Mouse (Mus musculus): Measurements from ENCODE around the gene Astn2. TPM values are rescaled to one million over a fixed set of nuclear protein-coding genes. Genes with fewer than 3 reads are reported as not detected.
A peak's percentile ranks its signal among the peaks of the same experiment; 100 is the strongest.

Gene Astn2
- total RNA-seq, 2 experiments from 2014 or later = 1.7 to 1.9 TPM

DNA sequence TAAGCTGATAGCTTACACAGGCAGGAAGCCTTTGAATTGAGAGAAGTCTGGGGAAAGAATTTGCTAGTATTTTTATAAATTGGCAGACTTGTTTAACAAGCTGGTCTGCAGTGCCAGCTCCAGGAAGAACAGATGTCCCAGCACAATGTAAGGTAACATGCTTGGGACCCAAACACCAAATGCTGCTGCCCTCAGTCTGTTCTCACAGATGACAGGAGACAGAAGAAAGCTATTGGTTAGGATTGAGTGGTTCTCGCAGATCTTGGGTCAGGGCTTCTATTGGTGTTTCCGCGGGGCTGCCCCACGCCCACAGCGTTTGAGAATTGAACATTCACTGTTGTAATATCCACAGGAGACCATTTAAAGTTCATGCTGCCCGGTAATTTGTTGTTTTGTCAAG lies 793.5 kb downstream of the Astn2 start:
- no peak for DNase-seq
- intact Hi-C loops (cut with DNase I) = no loop called here

DNA sequence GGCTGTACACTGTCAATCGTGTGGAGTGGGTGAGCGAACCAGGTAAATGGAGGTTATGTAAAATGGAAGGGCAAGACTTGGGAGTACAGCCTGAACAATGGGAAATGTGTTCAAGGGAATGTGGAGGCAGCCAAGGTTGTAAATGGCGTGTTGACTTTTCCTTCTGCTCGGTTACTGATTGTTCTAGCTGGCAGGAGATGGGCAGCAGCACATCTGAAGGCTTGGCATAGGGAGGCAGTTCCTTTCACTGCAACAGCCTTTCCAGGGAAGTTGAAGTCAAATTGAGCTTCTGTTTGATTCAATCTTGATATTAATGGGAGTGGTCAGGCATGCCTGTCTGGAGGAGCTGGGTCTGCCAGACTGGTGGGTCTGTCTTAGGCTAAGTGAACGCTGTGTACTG lies 794.1 kb downstream of the Astn2 start:
- no peak for DNase-seq
- intact Hi-C loops (cut with DNase I) = no loop called here

DNA sequence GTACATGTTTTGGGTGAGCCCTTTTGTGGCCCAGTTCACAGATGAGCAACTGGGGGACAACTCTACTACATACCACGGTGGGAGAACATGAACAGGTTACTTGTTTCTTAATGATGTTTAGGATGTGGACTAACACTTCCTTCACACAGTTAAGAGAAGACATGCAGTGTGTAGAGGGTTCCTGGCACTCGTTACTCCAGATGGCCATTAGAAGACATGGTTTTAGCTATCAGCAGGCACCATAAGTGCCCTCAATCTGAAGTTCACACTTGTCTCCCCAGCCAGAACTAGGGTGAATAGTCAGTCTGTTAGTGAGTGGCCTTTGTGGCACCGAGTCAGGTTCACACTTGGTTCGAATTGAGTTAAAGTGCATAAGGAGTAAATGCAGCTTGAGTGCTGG lies 796.3 kb downstream of the Astn2 start:
- DNase-seq = no peak
- intact Hi-C loops (cut with DNase I) = no loop called here

DNA sequence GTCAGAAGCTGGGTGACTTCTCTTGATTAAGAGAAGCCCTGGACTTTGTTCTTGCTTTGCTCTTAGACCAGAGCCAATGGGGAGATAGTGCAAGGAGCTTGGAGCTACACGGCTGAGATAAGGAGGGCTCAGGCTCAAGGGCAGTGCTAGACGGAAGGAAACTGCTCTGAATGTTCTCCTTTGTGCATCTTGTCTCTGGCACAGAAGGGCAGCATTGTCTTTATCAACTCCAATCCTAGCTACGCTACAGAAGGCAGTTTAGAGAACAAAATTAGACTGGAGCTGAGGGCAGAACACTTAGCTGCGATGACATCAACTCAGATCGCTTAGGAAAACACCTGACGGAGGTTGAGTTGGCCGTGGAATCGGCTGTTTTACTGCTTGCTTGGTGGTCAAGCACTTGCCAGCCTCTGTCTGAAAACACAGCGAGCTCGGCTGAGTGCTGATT lies 797.2 kb downstream of the Astn2 start:
- intact Hi-C loops (cut with DNase I) = no loop called here
- no peak for DNase-seq

DNA sequence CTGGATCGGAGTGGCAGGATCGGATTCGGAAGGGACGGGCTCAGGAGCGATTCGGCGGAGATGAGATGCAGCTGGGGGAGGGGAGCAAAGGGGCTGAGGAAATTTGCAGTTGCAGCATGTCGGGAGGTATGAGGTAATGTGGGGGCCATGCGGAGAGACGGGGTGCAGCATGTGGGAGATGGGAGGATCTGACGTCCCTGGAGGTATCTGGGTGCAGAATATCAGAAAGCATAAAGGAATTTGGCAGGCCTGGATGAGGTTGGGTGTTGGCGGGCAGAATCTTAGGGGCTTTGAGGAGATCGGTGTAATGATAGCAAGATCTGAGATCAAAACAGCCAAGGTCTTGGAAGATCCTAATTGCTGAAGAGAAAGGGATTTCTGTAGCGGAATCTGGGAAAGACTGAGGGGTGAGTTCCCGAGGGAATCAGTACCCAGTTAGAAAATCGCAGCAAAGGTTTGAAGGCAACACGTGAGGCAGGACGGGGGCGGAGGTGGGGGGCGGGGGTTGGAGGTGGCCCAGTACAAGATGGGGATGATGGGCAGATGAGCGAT lies 799.2 kb downstream of the Astn2 start:
- DNase-seq = no peak
- intact Hi-C loops (cut with DNase I) = no loop called here

DNA sequence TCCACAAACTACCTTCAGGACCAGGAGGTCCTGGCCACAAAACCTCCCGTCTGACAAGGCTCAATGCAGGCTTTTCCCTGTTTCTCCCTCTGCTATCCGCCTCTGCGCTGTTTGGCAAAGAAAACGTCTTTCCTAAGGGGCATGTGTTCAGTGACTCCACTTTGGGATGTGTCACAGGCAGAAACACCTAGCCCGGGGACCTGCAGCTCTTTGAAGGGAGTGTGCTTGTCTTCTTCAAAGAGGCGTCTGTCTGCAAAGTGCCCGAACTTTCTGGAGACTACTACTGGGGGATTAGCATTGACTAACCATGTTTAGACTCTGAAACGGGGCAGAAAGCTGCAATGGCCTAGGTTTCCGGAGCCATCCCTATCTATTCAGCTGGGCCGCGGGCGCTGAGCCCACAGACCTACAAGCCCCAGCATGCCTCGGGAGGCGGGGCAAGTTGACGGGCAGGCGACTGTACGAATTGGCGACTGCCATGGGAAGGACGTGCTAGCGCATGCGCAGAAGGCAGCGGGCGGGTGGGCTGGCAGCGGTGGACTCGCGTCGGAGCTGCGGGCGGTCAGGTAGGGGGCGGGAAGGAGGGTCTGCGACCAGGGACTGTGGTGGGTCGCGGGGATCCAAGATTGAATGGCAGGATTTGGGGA lies 799.8 kb downstream of the Astn2 start, which contains the start of gene Trim32:
Gene Trim32, plus strand, starts transcription at position 483 of the 647 bp plus-strand sequence.
- intact Hi-C loops (cut with DNase I) = no loop called here

DNA sequence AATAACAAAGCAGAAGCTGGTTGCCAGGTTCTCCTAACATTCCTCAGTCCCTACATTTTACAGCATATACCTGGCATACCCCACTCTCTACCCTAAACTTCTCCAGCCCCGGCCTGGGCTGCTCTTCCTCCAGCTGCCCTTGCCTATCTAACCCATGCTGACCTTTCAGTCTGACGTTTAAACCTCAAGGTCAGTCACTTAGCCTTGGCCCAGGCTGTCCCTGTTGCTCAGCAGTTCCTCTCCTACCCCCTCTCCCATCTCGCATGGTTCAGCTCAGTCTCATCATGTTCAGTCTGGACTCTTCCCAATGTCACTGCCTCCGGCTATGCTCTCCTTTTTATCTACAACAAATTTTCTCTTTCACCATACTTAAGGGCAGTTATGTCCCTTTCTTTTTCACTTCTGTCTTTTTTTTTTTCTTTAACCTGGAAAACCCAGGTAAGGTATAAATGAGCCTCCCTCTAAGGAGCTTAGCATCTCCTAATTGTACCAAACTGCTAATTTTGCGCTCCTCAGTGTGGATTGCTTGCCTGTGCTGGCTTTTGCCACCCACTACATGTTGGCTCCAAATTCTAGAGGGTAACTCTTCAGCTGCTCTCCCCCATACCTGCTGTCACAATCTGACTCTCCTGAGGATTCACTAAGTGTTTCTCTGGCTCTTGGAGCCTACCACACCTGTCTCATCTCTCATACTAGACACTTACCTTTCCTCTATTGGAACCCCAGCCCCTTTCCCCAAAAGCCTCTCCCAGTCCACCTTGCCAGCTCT lies 809.6 kb downstream of the Astn2 start:
- no peak for DNase-seq
- intact Hi-C loops (cut with DNase I) = loop anchor here (5.0 kb wide), 1 partner anchor 462 kb away; no protein-coding TSS in a partner anchor

More for the DNA sequence above, 799.8 kb downstream of the Astn2 start, which contains the start of gene Trim32:
- peak; percentile 100 for DNase-seq

DNA sequence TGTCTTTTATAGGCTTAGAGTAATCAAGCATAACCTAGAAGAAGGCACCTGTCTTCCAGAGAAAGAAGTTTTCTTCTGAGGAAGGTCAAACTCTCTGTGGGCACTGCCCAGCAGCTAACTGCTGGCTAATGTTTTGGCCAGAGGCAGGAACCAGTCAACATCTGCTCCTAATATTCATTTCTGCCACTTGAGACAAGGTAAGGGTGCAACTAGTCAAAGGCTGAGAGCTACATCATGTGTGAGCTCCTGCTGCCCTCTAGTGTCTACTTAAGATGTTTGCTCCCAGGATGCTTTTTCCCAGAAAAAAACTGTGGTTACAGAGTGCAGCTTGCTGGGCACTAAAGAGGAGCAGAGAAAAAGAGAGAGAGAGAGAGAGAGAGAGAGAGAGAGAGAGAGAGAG lies 814.6 kb downstream of the Astn2 start:
- intact Hi-C loops (cut with DNase I) = loop anchor here (5.0 kb wide), 3 partner anchors 92 to 1057 kb away; no protein-coding TSS in a partner anchor
- peak in 1 of 2 experiments; percentile 48 for DNase-seq

DNA sequence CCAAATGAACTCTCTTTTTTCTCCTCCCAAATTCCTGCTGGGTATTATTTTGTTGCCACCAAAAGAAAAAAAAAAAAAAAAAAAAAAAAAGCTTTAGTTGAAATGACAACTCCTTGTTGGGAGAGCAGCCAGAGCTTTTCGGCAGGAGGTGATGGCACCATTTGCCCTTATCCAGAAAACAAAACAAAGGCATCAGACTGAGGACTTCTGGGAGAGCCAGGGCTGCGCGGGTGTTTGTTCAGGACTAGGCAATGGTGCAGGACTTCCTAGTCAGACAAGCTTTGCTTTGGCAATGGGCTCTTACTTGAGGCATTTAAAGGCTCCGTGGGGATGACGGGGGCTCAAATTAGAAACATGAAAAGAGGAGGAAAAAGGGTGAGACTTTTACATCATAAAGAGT lies 817.5 kb downstream of the Astn2 start:
- intact Hi-C loops (cut with DNase I) = loop anchor here (2.0 to 5.0 kb wide), 3 partner anchors 90 to 1055 kb away; no protein-coding TSS in a partner anchor
- peak in 1 of 2 experiments; percentile 15 for DNase-seq

DNA sequence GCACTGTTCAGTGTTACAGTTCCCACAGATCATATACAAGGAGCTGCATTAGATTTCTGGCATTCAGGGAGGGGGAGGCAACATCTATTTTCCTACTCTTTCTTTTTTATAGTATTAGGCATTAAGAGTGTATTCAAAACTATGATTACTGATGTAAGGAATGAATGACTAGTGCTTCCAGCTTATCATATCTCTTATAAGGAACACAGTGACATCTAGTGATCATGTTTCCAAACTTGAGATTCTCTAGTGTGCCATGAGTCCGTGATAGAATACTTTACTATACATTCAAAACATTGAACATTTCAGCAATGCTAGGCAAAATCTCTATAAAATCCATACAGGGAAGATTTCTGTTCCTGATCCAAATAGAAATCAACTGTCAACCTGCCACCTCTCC lies 824.2 kb downstream of the Astn2 start:
- intact Hi-C loops (cut with DNase I) = no loop called here
- DNase-seq = no peak

DNA sequence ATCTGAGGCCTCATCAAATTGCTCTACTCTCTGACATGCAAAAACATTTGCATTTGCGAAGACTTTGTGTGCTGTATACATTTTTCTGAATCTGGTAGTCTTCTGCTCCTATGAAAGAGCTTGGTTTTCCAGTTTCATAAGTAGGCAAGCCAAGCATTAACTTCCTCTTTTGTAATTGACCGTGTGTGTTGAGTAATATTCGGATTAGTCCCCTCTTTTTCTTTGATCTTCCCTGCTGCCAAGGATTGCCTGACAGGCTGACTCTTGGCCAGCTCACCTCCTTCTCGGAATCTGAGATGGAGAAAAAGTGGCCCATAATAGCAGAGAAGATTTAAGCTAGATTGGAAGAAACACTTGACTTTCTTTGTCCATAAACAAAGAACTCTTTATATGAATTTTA lies 838.9 kb downstream of the Astn2 start:
- DNase-seq = no peak
- intact Hi-C loops (cut with DNase I) = no loop called here

DNA sequence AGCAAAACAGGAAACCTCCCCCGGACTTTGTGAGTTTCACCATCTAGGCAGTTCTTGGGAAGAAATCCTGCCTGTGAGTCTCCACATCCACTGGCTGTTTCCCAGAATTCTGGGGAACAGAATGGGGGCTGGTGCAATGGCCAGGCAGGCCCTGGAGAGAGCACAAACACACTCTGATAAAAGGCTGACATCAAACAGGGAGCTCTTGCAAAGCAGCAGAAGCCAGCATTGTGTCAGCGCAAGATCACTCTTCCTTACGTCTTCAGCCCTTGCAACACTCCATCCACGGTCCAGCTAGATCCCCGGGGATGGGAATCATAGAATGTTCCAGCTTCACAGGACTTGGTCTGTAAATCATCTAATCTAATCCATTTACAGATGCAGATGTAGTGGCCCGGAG lies 855.9 kb downstream of the Astn2 start:
- intact Hi-C loops (cut with DNase I) = no loop called here
- DNase-seq = peak; percentile 40 to 50

DNA sequence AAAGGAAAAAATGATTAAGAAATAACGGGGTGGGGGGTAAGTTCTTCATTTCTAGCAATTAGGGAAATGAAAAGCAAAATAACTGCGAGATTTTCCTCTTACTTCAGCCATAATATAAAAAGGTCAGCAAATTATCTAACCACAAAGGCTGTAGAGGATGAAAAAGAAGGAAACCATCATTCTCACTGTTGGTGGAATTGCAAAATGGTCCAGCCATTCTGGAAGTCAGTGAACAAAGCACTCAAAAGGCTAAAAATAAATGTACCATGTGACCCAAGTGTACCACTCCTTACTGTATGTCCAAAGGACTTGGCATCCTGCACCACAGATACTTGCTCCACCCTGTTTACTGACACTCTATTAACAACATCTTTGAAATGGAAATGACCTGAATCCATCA lies 858.8 kb downstream of the Astn2 start:
- intact Hi-C loops (cut with DNase I) = no loop called here
- no peak for DNase-seq

DNA sequence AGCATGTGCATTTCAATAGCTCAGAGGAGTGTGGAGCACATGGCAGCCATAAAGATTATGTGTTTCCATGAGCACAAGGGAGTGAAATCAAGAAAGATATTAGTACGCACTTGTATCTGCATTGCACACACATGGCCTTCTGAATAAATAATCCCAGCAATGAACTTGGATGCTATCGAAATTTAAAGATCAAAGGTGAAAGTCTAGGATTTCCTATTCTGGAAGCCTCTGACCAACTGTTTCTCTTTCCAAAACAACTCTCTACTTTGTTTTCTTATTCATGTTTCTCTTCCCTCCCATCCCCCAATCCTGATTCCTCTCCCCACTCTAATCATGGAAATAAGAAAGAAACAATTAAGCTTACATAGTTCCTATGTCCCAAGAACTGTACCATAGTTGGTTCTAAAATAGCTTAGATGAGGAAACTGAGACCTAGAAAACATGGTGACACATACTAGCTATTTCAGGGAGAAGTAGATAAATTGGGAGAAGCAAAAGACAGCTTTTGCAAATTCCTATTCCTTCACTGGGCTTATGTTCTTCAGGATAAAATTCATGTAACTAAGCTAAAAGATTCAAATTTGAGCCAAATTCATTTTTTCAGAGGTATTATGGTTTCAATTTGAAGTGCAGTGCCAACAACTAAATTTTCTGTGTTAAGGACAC lies 872.2 kb downstream of the Astn2 start:
- DNase-seq = no peak
- intact Hi-C loops (cut with DNase I) = no loop called here

DNA sequence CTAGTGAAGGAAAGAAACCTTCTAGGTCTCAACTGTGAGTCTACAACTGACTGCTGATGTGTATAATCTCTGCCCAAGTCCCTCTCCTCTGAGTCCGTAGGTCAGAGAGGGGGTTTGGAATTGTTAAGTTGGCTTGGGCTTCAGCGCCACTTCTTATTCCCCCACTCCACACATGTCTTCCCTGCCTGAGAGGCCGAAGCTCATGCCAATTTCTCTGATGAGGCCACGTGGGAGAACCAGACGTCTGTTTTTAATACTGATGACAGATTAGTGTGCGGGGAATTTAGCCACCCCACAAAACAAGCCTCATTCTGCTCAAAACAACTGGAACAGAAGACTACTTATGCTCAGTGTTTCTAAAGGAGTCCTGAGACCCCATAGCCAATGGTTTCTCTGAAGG lies 872.8 kb downstream of the Astn2 start:
- peak in 1 of 2 experiments; percentile 17 for DNase-seq
- intact Hi-C loops (cut with DNase I) = no loop called here

DNA sequence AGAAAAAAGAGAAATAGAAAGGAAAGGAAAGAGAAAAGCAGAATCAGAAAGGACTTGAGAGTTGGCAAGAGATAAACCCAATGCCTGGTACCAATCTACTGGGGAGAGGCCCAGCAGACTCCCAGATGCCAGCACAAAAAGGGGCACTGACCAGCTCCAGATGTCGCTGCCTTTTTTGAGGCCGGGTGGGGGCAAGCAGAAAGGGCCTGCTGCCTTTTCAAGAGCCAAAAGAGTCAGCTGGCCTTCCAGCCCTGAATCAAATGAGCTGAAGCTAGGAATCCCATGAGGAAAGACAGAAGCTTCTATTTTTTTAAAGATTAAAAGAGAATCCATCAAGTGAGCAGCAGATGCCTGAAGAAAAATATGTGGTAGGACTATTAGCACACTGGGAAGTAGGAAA lies 873.5 kb downstream of the Astn2 start:
- intact Hi-C loops (cut with DNase I) = no loop called here
- DNase-seq = no peak

DNA sequence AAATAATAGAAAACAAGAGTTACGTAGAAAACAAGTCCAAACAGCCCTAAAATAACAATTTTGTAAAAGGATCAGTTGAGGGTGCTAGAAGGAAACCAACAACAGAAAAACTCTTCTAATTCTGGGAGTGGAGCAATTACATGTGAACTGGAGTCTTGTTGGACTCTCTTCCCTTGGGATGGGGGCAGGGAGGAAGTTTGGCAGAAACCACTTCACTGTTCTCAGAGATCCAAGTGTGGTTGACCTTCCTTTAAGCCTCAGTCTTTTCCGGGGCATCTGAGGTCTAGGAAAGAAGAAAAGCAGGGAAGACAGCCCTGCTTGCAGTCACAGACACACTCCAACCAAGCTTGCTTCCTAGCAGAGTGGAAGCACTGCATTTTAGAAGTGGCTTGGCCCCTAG lies 896.3 kb downstream of the Astn2 start:
- peak; percentile 44 to 64 for DNase-seq
- intact Hi-C loops (cut with DNase I) = no loop called here

DNA sequence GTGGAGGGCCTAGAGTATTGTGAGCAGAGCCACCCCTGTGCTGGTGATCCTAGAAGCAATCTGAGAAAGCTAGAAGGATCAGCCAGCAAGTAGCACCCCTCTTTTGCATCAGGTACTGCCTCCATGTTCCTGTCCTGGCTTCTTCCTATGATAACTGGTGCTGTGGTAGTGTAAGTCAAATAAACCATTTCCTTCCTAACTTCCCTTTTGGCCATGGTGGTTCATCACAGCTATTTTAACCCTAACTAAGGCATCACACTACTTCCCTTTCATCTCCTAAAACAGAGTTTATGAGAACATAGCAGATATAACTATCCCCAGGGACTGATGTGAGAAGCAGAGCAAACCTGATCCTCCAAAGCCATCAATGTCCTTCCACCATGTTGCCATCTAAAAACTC lies 897.5 kb downstream of the Astn2 start:
- DNase-seq = no peak
- intact Hi-C loops (cut with DNase I) = no loop called here

DNA sequence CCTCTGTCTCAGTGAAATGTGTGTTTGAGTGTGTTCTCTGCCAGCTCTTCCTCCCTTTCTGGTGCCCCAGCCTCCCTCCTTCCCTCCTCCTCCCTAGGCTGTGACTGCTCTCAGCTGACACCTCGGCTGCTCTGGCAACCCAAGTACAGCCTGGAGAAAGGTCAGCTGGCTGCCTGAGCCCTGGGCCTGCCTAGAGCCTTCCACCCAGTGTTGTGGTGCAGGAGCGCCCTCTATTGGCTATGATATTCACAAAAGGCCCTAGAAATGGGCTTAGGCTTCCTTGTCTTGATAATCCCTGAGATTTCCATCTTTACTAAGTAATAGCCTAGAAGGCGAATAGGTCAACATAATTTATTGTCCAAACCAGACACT lies 908.0 kb downstream of the Astn2 start:
- DNase-seq = peak; percentile 80 to 92
- intact Hi-C loops (cut with DNase I) = loop anchor here (2.0 to 5.0 kb wide), 4 partner anchors 91 to 974 kb away; no protein-coding TSS in a partner anchor

DNA sequence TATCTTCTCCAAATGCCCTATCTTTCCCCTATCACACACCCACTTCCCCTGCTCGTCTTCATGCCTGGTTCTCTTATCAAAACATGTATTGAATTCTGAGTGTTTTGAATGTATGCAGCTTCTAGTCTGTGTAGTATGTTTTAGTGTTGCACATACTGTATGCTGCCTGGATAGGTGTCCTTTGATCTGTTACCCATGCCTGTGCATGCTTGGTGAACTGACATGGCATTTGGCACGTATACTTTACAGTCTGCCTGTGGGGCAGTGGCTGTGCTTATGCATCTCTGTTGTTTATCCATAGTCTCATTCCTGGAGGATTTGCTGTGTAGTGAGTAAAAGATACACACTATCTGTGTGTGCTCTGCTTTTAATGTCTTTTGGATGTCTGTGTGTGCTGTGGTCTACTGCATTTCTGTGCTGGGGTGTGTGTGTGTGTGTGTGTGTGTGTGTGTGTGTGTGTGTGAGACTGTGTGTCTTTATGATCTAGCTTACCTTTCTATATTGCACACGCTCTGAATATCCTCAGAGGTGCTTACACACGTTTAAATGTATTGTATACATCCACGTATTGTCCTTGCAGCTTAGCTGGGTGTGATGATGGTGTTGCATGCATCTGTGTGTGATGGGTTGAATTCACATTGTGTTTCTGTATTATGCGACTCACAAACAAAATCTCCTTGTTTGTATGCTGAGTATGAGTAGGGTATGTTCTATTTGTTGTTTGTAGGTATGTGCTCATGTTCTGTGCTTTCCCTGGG lies 908.5 kb downstream of the Astn2 start:
- no peak for DNase-seq
- intact Hi-C loops (cut with DNase I) = loop anchor here (2.0 to 5.0 kb wide), 4 partner anchors 91 to 973 kb away; no protein-coding TSS in a partner anchor

Data from heart, postnatal 14 days (tissue).